Mouse (Mus musculus) midbrain, embryonic 11.5 days (tissue): ENCODE results near the gene Tnfrsf13b. TPM values are rescaled to one million over a fixed set of nuclear protein-coding genes. Genes with fewer than 3 reads are reported as not detected.
"Not testable (repeated sequence)": the region's sequence is repeated elsewhere in the genome, so short reads cannot be mapped to it uniquely, and the experiment has no call there.

Source experiments
- ATAC-seq: fragments of 200-750 bp; cut with Nextera tagmentation; 2 replicates; pipeline ENCODE4 v1.8.0; 2017; ENCODE audit warnings: moderate TSS enrichment, moderate library complexity; ENCODE audit not compliant: low FRiP score
- DNase-seq: peaks from one replicate; pipeline ENCODE4 v3.0.0; 2015; ENCODE audit warnings: low spot score; ENCODE audit errors: missing footprints
- H3K27ac ChIP-seq: fragments of 300-500 bp; sonication (generic); 2 replicates; pipeline ENCODE4 v1.5.1; 2014; ENCODE audit warnings: low read depth, low read length
- H3K27me3 ChIP-seq: fragments of 300-500 bp; sonication (generic); 2 replicates; pipeline ENCODE4 v1.6.1; 2014; ENCODE audit warnings: mild to moderate bottlenecking, low read length, moderate library complexity, mixed read lengths; ENCODE audit not compliant: control insufficient read depth, insufficient read depth
- H3K36me3 ChIP-seq: fragments of 300-500 bp; sonication (generic); 2 replicates; pipeline ENCODE4 v1.6.1; 2014; ENCODE audit warnings: mild to moderate bottlenecking, low read length, moderate library complexity, mixed read lengths; ENCODE audit not compliant: control insufficient read depth, insufficient read depth
- H3K4me1 ChIP-seq: fragments of 300-500 bp; sonication (generic); 2 replicates; pipeline ENCODE4 v1.6.1; 2014; ENCODE audit warnings: low read length; ENCODE audit not compliant: control insufficient read depth, insufficient read depth
- H3K4me2 ChIP-seq: fragments of 300-500 bp; sonication (generic); 2 replicates; pipeline ENCODE4 v1.6.1; 2014; ENCODE audit warnings: mild to moderate bottlenecking, moderate library complexity
- H3K4me3 ChIP-seq: fragments of 300-500 bp; sonication (generic); 2 replicates; pipeline ENCODE4 v1.5.1; 2014; ENCODE audit warnings: low read depth, low read length
- H3K9ac ChIP-seq: fragments of 300-500 bp; sonication (generic); 2 replicates; pipeline ENCODE4 v1.6.1; 2014; ENCODE audit warnings: low read length
- H3K9me3 ChIP-seq: fragments of 300-500 bp; sonication (generic); 2 replicates; pipeline ENCODE4 v1.6.1; 2016; ENCODE audit warnings: low read length; ENCODE audit not compliant: control insufficient read depth
- WGBS: fragments of 180-500 bp; shearing (Covaris S2); extraction: QIAGEN DNeasy Blood & Tissue Kit; methylation state at CpG from one replicate; pipeline ENCODE4 v1.1.7; 2014; 5-methylcytosine and 5-hydroxymethylcytosine counted together
- polyA plus RNA-seq: library from polyadenylated mRNA; unstranded; fragments of >200 nt; fragmentation: Nextera tagmentation; extraction: Ambion mirVana; gene quantifications from 2 replicates; pipeline ENCODE4 v1.2.1, GENCODE M21; 2014

Gene Tnfrsf13b
- polyA plus RNA-seq, 1 experiment from 2014 or later, result 1.1 TPM

GRCm38 (mm10) chr11:61159796-61160732 lies 33.5 kb downstream of the Tnfrsf13b start:
- Histone ChIP-seq H3K36me3 (peaks cover 64% of the 10 kb centered on the region), H3K27ac (no peak overlapping the region), H3K4me1 (no peaks in the 10 kb centered on the region), H3K9ac (no peak overlapping the region), H3K9me3 (no peaks in the 10 kb centered on the region), H3K27me3 (no peaks in the 10 kb centered on the region), H3K4me2 (no peak overlapping the region), H3K4me3 (no peak overlapping the region)
- DNase-seq (no peak), ATAC-seq (no peak)
- WGBS, result 84% methylated on average over 11 of the region's 11 CpGs

DNA sequence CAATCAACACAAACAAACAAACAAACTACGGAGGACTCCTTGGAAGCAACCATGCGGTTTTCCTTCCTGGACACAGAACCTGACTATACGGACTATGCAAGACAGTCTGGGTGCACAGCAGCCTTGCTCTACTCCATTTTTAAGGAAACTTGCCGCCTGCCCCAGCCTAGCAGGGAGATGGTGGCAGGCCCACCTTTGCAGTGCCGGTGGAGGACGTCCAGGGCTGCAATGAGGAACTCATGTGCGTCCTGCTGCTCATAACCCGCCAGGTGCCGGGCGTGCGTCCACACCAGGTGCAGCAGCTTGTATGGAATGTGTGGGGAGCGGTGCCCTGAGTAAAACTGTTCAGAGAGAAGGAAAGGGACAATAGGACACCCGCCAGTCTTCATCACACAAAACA lies 34.6 kb downstream of the Tnfrsf13b start:
- 96% methylated on average over 13 of the region's 13 CpGs for WGBS
- no peak overlapping the region for H3K4me3 ChIP-seq
- peaks cover 58% of the 10 kb centered on the region for H3K36me3 ChIP-seq
- no peak overlapping the region for H3K27ac ChIP-seq
- no peak overlapping the region for H3K9ac ChIP-seq
- no peaks in the 10 kb centered on the region for H3K27me3 ChIP-seq
- H3K4me2 ChIP-seq, result no peak overlapping the region
- H3K9me3 ChIP-seq, result no peaks in the 10 kb centered on the region
- ATAC-seq (no peak), DNase-seq (no peak)
- H3K4me1 ChIP-seq, result no peaks in the 10 kb centered on the region

- DNase-seq (no peak), ATAC-seq (no peak)
- no peak overlapping the region for H3K9ac ChIP-seq
- no peak overlapping the region for H3K4me3 ChIP-seq
- H3K4me2 ChIP-seq, result no peak overlapping the region
- H3K36me3 ChIP-seq, result peaks cover 58% of the 10 kb centered on the region
- WGBS, result 95% methylated on average over 14 of the region's 14 CpGs
- H3K27me3 ChIP-seq, result no peaks in the 10 kb centered on the region
- no peaks in the 10 kb centered on the region for H3K4me1 ChIP-seq
- H3K9me3 ChIP-seq, result no peaks in the 10 kb centered on the region
- no peak overlapping the region for H3K27ac ChIP-seq
Observed at GRCm38 (mm10) chr11:61162776-61163175, 36.2 kb downstream of the Tnfrsf13b start.

DNA sequence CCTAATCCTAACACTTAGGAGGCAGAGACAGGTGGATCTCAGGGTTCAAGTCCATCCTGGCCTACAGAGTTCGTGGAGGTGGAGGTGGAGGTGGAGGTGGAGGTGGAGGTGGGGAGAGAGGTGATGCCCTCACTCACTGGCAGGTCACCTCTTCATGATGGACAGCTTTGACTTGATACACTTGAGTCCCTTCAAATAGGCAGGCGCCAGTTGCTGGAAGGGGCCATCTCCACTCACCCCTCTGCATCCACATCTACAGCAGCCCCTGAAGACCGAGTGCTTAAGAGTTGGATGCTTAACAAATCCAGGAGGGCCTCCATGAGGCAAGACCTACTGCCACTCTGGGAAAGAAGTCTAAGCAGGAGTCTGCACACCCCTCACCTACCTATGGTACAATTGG lies 36.8 kb downstream of the Tnfrsf13b start:
- H3K27ac ChIP-seq, result no peak overlapping the region
- DNase-seq (no peak), ATAC-seq (no peak)
- H3K4me1 ChIP-seq, result no peaks in the 10 kb centered on the region
- H3K4me3 ChIP-seq, result no peak overlapping the region
- peaks cover 56% of the 10 kb centered on the region for H3K36me3 ChIP-seq
- no peak overlapping the region for H3K4me2 ChIP-seq
- no peaks in the 10 kb centered on the region for H3K9me3 ChIP-seq
- H3K9ac ChIP-seq, result no peak overlapping the region
- WGBS, result 86% methylated on average over 3 of the region's 3 CpGs
- H3K27me3 ChIP-seq, result no peaks in the 10 kb centered on the region

DNA sequence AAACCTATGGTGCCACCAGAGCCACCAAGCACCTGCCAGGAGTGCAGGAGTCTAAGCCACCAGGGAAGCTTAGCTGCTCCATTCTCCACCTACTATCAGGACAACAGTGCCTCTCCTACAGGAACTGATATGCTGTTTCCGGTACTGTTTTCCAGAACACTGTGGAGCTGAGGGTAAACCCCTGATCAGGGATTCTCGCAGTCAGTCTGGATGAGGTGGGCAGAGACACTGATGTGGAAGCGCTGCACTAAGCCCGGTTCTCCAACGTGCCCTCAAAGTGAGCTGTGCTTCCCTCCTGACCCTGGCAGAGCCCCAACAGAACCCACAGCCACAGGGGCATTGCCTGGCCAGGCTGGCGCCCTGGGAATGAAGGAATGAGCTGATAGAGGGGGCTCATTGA lies 37.8 kb downstream of the Tnfrsf13b start:
- H3K27ac ChIP-seq, result no peak overlapping the region
- H3K4me1 ChIP-seq, result 0 out of 2 replicates have a peak, but pooled peaks cover 2% of the 10 kb centered on the region
- whole genome bisulfite sequencing, result 93% methylated on average over 6 of the region's 6 CpGs
- H3K36me3 ChIP-seq, result peaks cover 49% of the 10 kb centered on the region
- H3K4me2 ChIP-seq, result no peak overlapping the region
- no peak overlapping the region for H3K9ac ChIP-seq
- ATAC-seq (no peak), DNase-seq (no peak)
- no peak overlapping the region for H3K4me3 ChIP-seq
- no peaks in the 10 kb centered on the region for H3K27me3 ChIP-seq
- H3K9me3 ChIP-seq, result no peaks in the 10 kb centered on the region

DNA sequence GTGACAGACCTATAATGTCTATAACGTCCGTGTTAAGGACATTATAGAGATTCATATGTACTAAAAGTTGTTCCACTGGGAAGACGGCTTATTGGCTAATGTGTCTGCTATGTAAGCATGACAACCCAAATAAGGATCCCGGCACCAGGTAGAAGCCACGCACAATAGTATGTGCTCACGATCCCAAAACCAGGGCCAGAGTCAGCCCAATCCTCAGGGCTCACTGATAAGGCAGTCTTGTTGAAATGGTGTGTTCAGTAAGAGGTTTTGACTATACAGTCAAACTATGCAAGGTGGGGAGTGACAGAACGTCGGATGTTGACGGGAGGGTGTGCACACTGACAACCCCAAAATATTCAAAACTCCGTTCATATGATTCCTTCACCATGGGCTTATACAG lies 38.3 kb downstream of the Tnfrsf13b start:
- no peak overlapping the region for H3K4me2 ChIP-seq
- 0 out of 2 replicates have a peak, but pooled peaks cover 2% of the 10 kb centered on the region for H3K4me1 ChIP-seq
- ATAC-seq (no peak), DNase-seq (no peak)
- no peaks in the 10 kb centered on the region for H3K27me3 ChIP-seq
- 94% methylated on average over 10 of the region's 10 CpGs for WGBS
- no peak overlapping the region for H3K4me3 ChIP-seq
- no peak overlapping the region for H3K27ac ChIP-seq
- H3K9me3 ChIP-seq, result no peaks in the 10 kb centered on the region
- no peak overlapping the region for H3K9ac ChIP-seq
- peaks cover 48% of the 10 kb centered on the region for H3K36me3 ChIP-seq

GRCm38 (mm10) chr11:61170184-61170583 lies 43.6 kb downstream of the Tnfrsf13b start:
- Histone ChIP-seq H3K4me1 (peaks cover 15% of the 10 kb centered on the region), H3K4me2 (no peak overlapping the region), H3K27me3 (no peaks in the 10 kb centered on the region), H3K9ac (no peak overlapping the region), H3K36me3 (peaks cover 14% of the 10 kb centered on the region), H3K4me3 (no peak overlapping the region), H3K9me3 (no peaks in the 10 kb centered on the region), H3K27ac (no peak overlapping the region)
- WGBS, result 91% methylated on average over 5 of the region's 5 CpGs
- DNase-seq (no peak), ATAC-seq (no peak)

DNA sequence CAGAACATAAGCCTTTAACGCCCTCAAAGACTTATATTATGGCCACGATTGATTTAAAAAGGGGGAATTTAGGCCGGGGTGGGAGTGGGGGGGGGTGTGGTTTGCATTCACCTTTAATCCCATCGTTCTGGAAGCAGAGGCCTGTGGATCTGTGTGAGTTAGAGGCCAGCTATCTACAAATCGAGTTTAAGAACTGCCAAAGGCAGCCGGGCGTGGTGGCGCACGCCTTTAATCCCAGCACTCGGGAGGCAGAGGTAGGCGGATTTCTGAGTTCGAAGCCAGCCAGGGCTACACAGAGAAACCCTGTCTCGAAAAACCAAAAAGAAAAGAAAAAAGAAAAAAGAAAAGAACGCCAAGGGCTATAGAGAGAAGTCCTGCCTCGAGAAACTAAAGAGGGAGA lies 46.9 kb downstream of the Tnfrsf13b start:
- peak overlapping the region; percentile 62 for H3K4me2 ChIP-seq
- not testable (repeated sequence) for H3K27me3 ChIP-seq, ATAC-seq, H3K36me3 ChIP-seq, H3K9me3 ChIP-seq, H3K27ac ChIP-seq
- DNase-seq, result peak; percentile 89
- H3K9ac ChIP-seq, result peak overlapping the region; percentile 100; the same call in 1 of the 2 replicates
- peak overlapping the region; percentile 98 for H3K4me3 ChIP-seq
- peaks cover 18% of the 10 kb centered on the region for H3K4me1 ChIP-seq
- WGBS, result 24% methylated on average over 15 of the region's 15 CpGs

- H3K27me3 ChIP-seq, result no peaks in the 10 kb centered on the region
- H3K27ac ChIP-seq, result peak overlapping the region; percentile 91
- 1% methylated on average over 28 of the region's 28 CpGs for WGBS
- peak overlapping the region; percentile 62 for H3K4me2 ChIP-seq
- peak overlapping the region; percentile 98 for H3K4me3 ChIP-seq
- peaks cover 16% of the 10 kb centered on the region for H3K4me1 ChIP-seq
- ATAC-seq (peak; percentile 47), DNase-seq (peak; percentile 99)
- peak overlapping the region; percentile 100 for H3K9ac ChIP-seq
- H3K9me3 ChIP-seq, result no peaks in the 10 kb centered on the region
- no peaks in the 10 kb centered on the region for H3K36me3 ChIP-seq
Observed at GRCm38 (mm10) chr11:61174291-61174820, 47.8 kb downstream of the Tnfrsf13b start.
